Mouse (Mus musculus) monocyte, adult 2 months (primary cell): Measurements from ENCODE around the gene Sh3gl3.
"Not testable (repeated sequence)": the region's sequence is repeated elsewhere in the genome, so short reads cannot be mapped to it uniquely, and the experiment has no call there.

Experiments
- DNase-seq, 2 experiments: peaks; one replicate each; pipeline ENCODE4 v3.0.0; 2022; ENCODE audit warnings: low spot score in 2 of 2, low read depth in 1 of 2

Sh3gl3 gene

GRCm38 (mm10) chr7:82234898-82235290 is 61.3 kb downstream of the Sh3gl3 start:
- no peak for DNase-seq

GRCm38 (mm10) chr7:82235486-82235885 is 61.8 kb downstream of the Sh3gl3 start:
- no peak for DNase-seq

- DNase-seq, result no peak
Measured at GRCm38 (mm10) chr7:82236152-82236898, 62.7 kb downstream of the Sh3gl3 start.

GRCm38 (mm10) chr7:82236899-82237162 is 63.2 kb downstream of the Sh3gl3 start:
- DNase-seq, result no peak

- DNase-seq, result no peak
Measured at GRCm38 (mm10) chr7:82240424-82241240, 67.0 kb downstream of the Sh3gl3 start.

GRCm38 (mm10) chr7:82244701-82245100 is 71.1 kb downstream of the Sh3gl3 start:
- no peak for DNase-seq

- DNase-seq, result no peak
Measured at GRCm38 (mm10) chr7:82248953-82249695, 75.5 kb downstream of the Sh3gl3 start.

GRCm38 (mm10) chr7:82253309-82253708 is 79.7 kb downstream of the Sh3gl3 start:
- no peak for DNase-seq

GRCm38 (mm10) chr7:82256936-82257335 is 83.3 kb downstream of the Sh3gl3 start:
- DNase-seq, result no peak

GRCm38 (mm10) chr7:82257530-82257929 is 83.9 kb downstream of the Sh3gl3 start:
- no peak for DNase-seq

- DNase-seq, result no peak
Measured at GRCm38 (mm10) chr7:82260210-82260609, 86.6 kb downstream of the Sh3gl3 start.

- DNase-seq, result no peak
Measured at GRCm38 (mm10) chr7:82263141-82263540, 89.5 kb downstream of the Sh3gl3 start.

GRCm38 (mm10) chr7:82264119-82264518 is 90.5 kb downstream of the Sh3gl3 start:
- no peak for DNase-seq

- DNase-seq, result no peak
Measured at GRCm38 (mm10) chr7:82265365-82265764, 91.7 kb downstream of the Sh3gl3 start.

- DNase-seq, result no peak
Measured at GRCm38 (mm10) chr7:82269948-82270347, 96.3 kb downstream of the Sh3gl3 start.

- no peak for DNase-seq
Measured at GRCm38 (mm10) chr7:82271742-82272141, 98.1 kb downstream of the Sh3gl3 start.

GRCm38 (mm10) chr7:82272875-82273274 is 99.2 kb downstream of the Sh3gl3 start:
- DNase-seq, result not testable (repeated sequence)

- no peak for DNase-seq
Measured at GRCm38 (mm10) chr7:82274011-82274709, 100.5 kb downstream of the Sh3gl3 start.

- DNase-seq, result no peak
Measured at GRCm38 (mm10) chr7:82274975-82275374, 101.3 kb downstream of the Sh3gl3 start.

- DNase-seq, result no peak
Measured at GRCm38 (mm10) chr7:82275529-82276204, 102.0 kb downstream of the Sh3gl3 start.

GRCm38 (mm10) chr7:82282011-82282410 is 108.4 kb downstream of the Sh3gl3 start:
- no peak for DNase-seq
